10 mouse cellular contexts compared by ENCODE assay signal in genomic region chr12:40085731-40086322, GRCm38 (mm10). TPM values are rescaled to one million over a fixed set of nuclear protein-coding genes. Genes with fewer than 3 reads are reported as not detected.
A peak's percentile ranks its signal among the peaks of the same experiment; 100 is the strongest.
DNase-seq lines count a peak whose midpoint lies in the region; ATAC-seq lines count a peak whose summit lies in the region.
"Had no signal": no experiment of that assay in that cellular context is flagged by ENCODE, and none has a peak within 500 bp of the region (broad histone marks: within the 10 kb centered on the region; RNA-seq: fewer than 3 reads in every experiment).

No protein-coding gene starts in this region.

- peak; percentile 86 for ATAC-seq in midbrain, embryonic 13.5 days
- ATAC-seq in liver, embryonic 11.5 days (replicated peaks; ENCODE audit: low FRiP score), result no peak

- 50% methylated on average over 5 of the region's 5 CpGs for WGBS in midbrain, embryonic 13.5 days
- WGBS in liver, embryonic 11.5 days, result 78% methylated on average over 5 of the region's 5 CpGs

- H3K4me2 ChIP-seq in midbrain, embryonic 13.5 days (replicated peaks), result no peak overlapping the region
- no peak overlapping the region for H3K4me2 ChIP-seq in liver, embryonic 11.5 days
- H3K4me2 ChIP-seq: neural tube, embryonic 13.5 days had no signal

- H3K27ac ChIP-seq in midbrain, embryonic 13.5 days, result no peak overlapping the region
- no peak overlapping the region for H3K27ac ChIP-seq in liver, embryonic 11.5 days (ENCODE audit: low read depth, low read length)
- H3K27ac ChIP-seq: neural tube, embryonic 13.5 days had no signal

- H3K36me3 ChIP-seq in midbrain, embryonic 13.5 days, result no peaks in the 10 kb centered on the region
- no peaks in the 10 kb centered on the region for H3K36me3 ChIP-seq in liver, embryonic 11.5 days (ENCODE audit: control insufficient read depth, insufficient read depth, low read length)
- H3K36me3 ChIP-seq: neural tube, embryonic 13.5 days had no signal

- no peak overlapping the region for H3K9ac ChIP-seq in midbrain, embryonic 13.5 days (replicated peaks)
- H3K9ac ChIP-seq in liver, embryonic 11.5 days (ENCODE audit: low read depth, low read length), result no peak overlapping the region
- H3K9ac ChIP-seq: neural tube, embryonic 13.5 days had no signal

- H3K9me3 ChIP-seq in midbrain, embryonic 13.5 days, result no peaks in the 10 kb centered on the region
- no peaks in the 10 kb centered on the region for H3K9me3 ChIP-seq in liver, embryonic 11.5 days (ENCODE audit: control insufficient read depth, low read length)
- H3K9me3 ChIP-seq: neural tube, embryonic 13.5 days had no signal

- H3K4me1 ChIP-seq in midbrain, embryonic 13.5 days (replicated peaks), result 0 out of 2 replicates have a peak, but pooled peaks cover 3% of the 10 kb centered on the region
- H3K4me1 ChIP-seq in liver, embryonic 11.5 days (replicated peaks; ENCODE audit: control insufficient read depth, insufficient read depth, low read length), result no peaks in the 10 kb centered on the region
- H3K4me1 ChIP-seq: neural tube, embryonic 13.5 days had no signal

- intact Hi-C loops in left cerebral cortex, postnatal 36 days (cut with DNase I), result no loop called here

- DNase-seq in left cerebral cortex, adult 11 months (ENCODE audit: low spot score), result peak; percentile 35
- no peak for DNase-seq in left cerebral cortex, postnatal 36 days (ENCODE audit: low spot score in 2 of 2)
- DNase-seq in layer of hippocampus, adult 9-10 months (ENCODE audit: low spot score), result peak; percentile 21
- DNase-seq in lung, postnatal 10 days, result no peak
- DNase-seq in liver, embryonic 11.5 days (ENCODE audit: low spot score), result no peak
- DNase-seq in gastrocnemius, adult 18-20 months (ENCODE audit: low spot score), result no peak
- DNase-seq: heart, postnatal 14 days; kidney, adult 18-20 months had no signal

- no peaks in the 10 kb centered on the region for H3K27me3 ChIP-seq in midbrain, embryonic 13.5 days
- H3K27me3 ChIP-seq in liver, embryonic 11.5 days (replicated peaks; ENCODE audit: control insufficient read depth, insufficient read depth, low read length), result no peaks in the 10 kb centered on the region
- H3K27me3 ChIP-seq: neural tube, embryonic 13.5 days had no signal

- H3K4me3 ChIP-seq in midbrain, embryonic 13.5 days (replicated peaks), result no peak overlapping the region
- H3K4me3 ChIP-seq in liver, embryonic 11.5 days (ENCODE audit: low read depth, low read length), result no peak overlapping the region
- H3K4me3 ChIP-seq: neural tube, embryonic 13.5 days had no signal

RNA-seq across cellular contexts. Expression of gene Arl4a, which starts 48.0 kb away (rescaled TPM):
- 10 to 100 TPM; 51.2 to 51.3 TPM for total RNA-seq in left cerebral cortex, postnatal 36 days (2021)
- polyA plus RNA-seq in midbrain, embryonic 13.5 days (2015; fragmentation: Nextera tagmentation; extraction: Ambion mirVana), result 107 and 133 TPM in 2 replicates
- polyA plus RNA-seq in liver, embryonic 11.5 days (2014; fragmentation: Nextera tagmentation; extraction: Ambion mirVana), result 44.9 and 45.3 TPM in 2 replicates
- total RNA-seq in gastrocnemius, adult 18-20 months (2021), result 10 to 100 TPM; 21.9 to 23.0 TPM

RNA-seq across cellular contexts. Expression of gene Scin, which starts 48.2 kb away (rescaled TPM):
- under 1 TPM in 1 of 2 experiments, not detected in 1; 0.10 TPM for total RNA-seq in left cerebral cortex, postnatal 36 days (2021)
- not detected in 2 replicates for polyA plus RNA-seq in midbrain, embryonic 13.5 days (2015; fragmentation: Nextera tagmentation; extraction: Ambion mirVana)
- 0.23 and 0.25 TPM in 2 replicates for polyA plus RNA-seq in liver, embryonic 11.5 days (2014; fragmentation: Nextera tagmentation; extraction: Ambion mirVana)
- total RNA-seq in gastrocnemius, adult 18-20 months (2021), result 1 to 10 TPM; 1.4 to 1.6 TPM

Comparison
In these comparisons a context has a peak if more than half of its experiments do, and no peak if none do; other contexts are left out.
1. DNase-seq: peak in left cerebral cortex, adult 11 months (single experiment) and layer of hippocampus, adult 9-10 months (single experiment); none in left cerebral cortex, postnatal 36 days (0 of 2), lung, postnatal 10 days (single experiment), liver, embryonic 11.5 days (single experiment) and gastrocnemius, adult 18-20 months (single experiment).